Mouse (Mus musculus) layer of hippocampus, adult 8-10 months (tissue): ENCODE measurements at regions not wholly inside any gene's neighbourhood (a gene's known extent, or its start where the extent isn't known, plus 50 kb on each side); places are given as distances from the start of the nearest gene placed in this dataset.

ENCODE experiments used
- microRNA-seq, 2 experiments: library from miRNA; unstranded; fragments of <30 nt; microRNA quantifications; one replicate each; pipeline ENCODE4 v1.2.0; 2022

Small RNA genes in the stretch of these regions (microRNA-seq; reads per million reads assigned to microRNA genes)
- 0 reads per million in 2 experiments for gene Gm24973
